Mouse (Mus musculus): ENCODE results near the gene Hnrnpdl. TPM values are rescaled to one million over a fixed set of nuclear protein-coding genes. Genes with fewer than 3 reads are reported as not detected.

The Hnrnpdl gene
- polyA plus RNA-seq, 1 experiment from 2014 or later, result 293 TPM

GRCm38 (mm10) chr5:100024868-100025267 lies 14.6 kb downstream of the Hnrnpdl start:
- 85% methylated on average over 1 of the region's 1 CpGs for WGBS
- Histone ChIP-seq H3K9ac (no peak overlapping the region), H3K4me2 (no peak overlapping the region), H3K36me3 (replicated peaks) (no peaks in the 10 kb centered on the region), H3K4me3 (replicated peaks) (no peak overlapping the region), H3K27me3 (no peaks in the 10 kb centered on the region), H3K4me1 (peaks cover under 1% of the 10 kb centered on the region; the same call in 1 of the 2 replicates), H3K27ac (no peak overlapping the region), H3K9me3 (no peaks in the 10 kb centered on the region)
- ATAC-seq (ENCODE audit: low FRiP score), result no peak

GRCm38 (mm10) chr5:100024403-100024802 lies 15.1 kb downstream of the Hnrnpdl start:
- Histone ChIP-seq H3K9ac (no peak overlapping the region), H3K27ac (no peak overlapping the region), H3K4me2 (no peak overlapping the region), H3K9me3 (no peaks in the 10 kb centered on the region), H3K36me3 (replicated peaks) (no peaks in the 10 kb centered on the region), H3K27me3 (no peaks in the 10 kb centered on the region), H3K4me1 (no peaks in the 10 kb centered on the region), H3K4me3 (replicated peaks) (no peak overlapping the region)
- ATAC-seq (ENCODE audit: low FRiP score), result no peak
- WGBS, result 82% methylated on average over 5 of the region's 5 CpGs

GRCm38 (mm10) chr5:100020089-100020488 lies 19.4 kb downstream of the Hnrnpdl start:
- Histone ChIP-seq H3K36me3 (replicated peaks) (no peaks in the 10 kb centered on the region), H3K27ac (no peak overlapping the region), H3K4me3 (replicated peaks) (no peak overlapping the region), H3K4me2 (no peak overlapping the region), H3K9me3 (no peaks in the 10 kb centered on the region), H3K4me1 (no peaks in the 10 kb centered on the region), H3K27me3 (no peaks in the 10 kb centered on the region), H3K9ac (no peak overlapping the region)
- no peak for ATAC-seq (ENCODE audit: low FRiP score)

- H3K4me3 ChIP-seq (replicated peaks), result no peak overlapping the region
- H3K9ac ChIP-seq, result no peak overlapping the region
- no peak overlapping the region for H3K4me2 ChIP-seq
- no peaks in the 10 kb centered on the region for H3K4me1 ChIP-seq
- H3K36me3 ChIP-seq (replicated peaks), result no peaks in the 10 kb centered on the region
- no peak overlapping the region for H3K27ac ChIP-seq
- 93% methylated on average over 9 of the region's 9 CpGs for WGBS
- H3K9me3 ChIP-seq, result no peaks in the 10 kb centered on the region
- H3K27me3 ChIP-seq, result no peaks in the 10 kb centered on the region
- ATAC-seq (ENCODE audit: low FRiP score), result no peak
Observed at GRCm38 (mm10) chr5:100012599-100012998, 26.9 kb downstream of the Hnrnpdl start.

- no peak overlapping the region for H3K9ac ChIP-seq
- no peak overlapping the region for H3K4me2 ChIP-seq
- no peak overlapping the region for H3K27ac ChIP-seq
- H3K36me3 ChIP-seq (replicated peaks), result no peaks in the 10 kb centered on the region
- WGBS, result 66% methylated on average over 3 of the region's 3 CpGs
- no peak for ATAC-seq (ENCODE audit: low FRiP score)
- no peaks in the 10 kb centered on the region for H3K27me3 ChIP-seq
- no peaks in the 10 kb centered on the region for H3K9me3 ChIP-seq
- no peak overlapping the region for H3K4me3 ChIP-seq (replicated peaks)
- H3K4me1 ChIP-seq, result no peaks in the 10 kb centered on the region
Observed at GRCm38 (mm10) chr5:100008485-100008884, 31.0 kb downstream of the Hnrnpdl start.

GRCm38 (mm10) chr5:100007040-100007375 lies 32.5 kb downstream of the Hnrnpdl start:
- no peak for ATAC-seq (ENCODE audit: low FRiP score)
- H3K9ac ChIP-seq, result no peak overlapping the region
- H3K4me3 ChIP-seq (replicated peaks), result no peak overlapping the region
- no peaks in the 10 kb centered on the region for H3K36me3 ChIP-seq (replicated peaks)
- no peak overlapping the region for H3K4me2 ChIP-seq
- no peaks in the 10 kb centered on the region for H3K27me3 ChIP-seq
- WGBS, result 76% methylated on average over 4 of the region's 4 CpGs
- no peaks in the 10 kb centered on the region for H3K4me1 ChIP-seq
- no peak overlapping the region for H3K27ac ChIP-seq
- H3K9me3 ChIP-seq, result no peaks in the 10 kb centered on the region

GRCm38 (mm10) chr5:100006324-100007039 lies 33.0 kb downstream of the Hnrnpdl start:
- Histone ChIP-seq H3K4me3 (replicated peaks) (no peak overlapping the region), H3K9me3 (no peaks in the 10 kb centered on the region), H3K36me3 (replicated peaks) (no peaks in the 10 kb centered on the region), H3K4me2 (no peak overlapping the region), H3K27me3 (no peaks in the 10 kb centered on the region), H3K4me1 (no peaks in the 10 kb centered on the region), H3K9ac (no peak overlapping the region), H3K27ac (no peak overlapping the region)
- WGBS, result 88% methylated on average over 4 of the region's 4 CpGs
- no peak for ATAC-seq (ENCODE audit: low FRiP score)

- Histone ChIP-seq H3K4me3 (replicated peaks) (no peak overlapping the region), H3K27ac (no peak overlapping the region), H3K36me3 (replicated peaks) (no peaks in the 10 kb centered on the region), H3K9me3 (no peaks in the 10 kb centered on the region), H3K9ac (no peak overlapping the region), H3K27me3 (no peaks in the 10 kb centered on the region), H3K4me1 (no peaks in the 10 kb centered on the region), H3K4me2 (no peak overlapping the region)
- WGBS, result 82% methylated on average over 6 of the region's 6 CpGs
- ATAC-seq (ENCODE audit: low FRiP score), result no peak
Observed at GRCm38 (mm10) chr5:100005896-100006295, 33.6 kb downstream of the Hnrnpdl start.

GRCm38 (mm10) chr5:100005431-100005830 lies 34.0 kb downstream of the Hnrnpdl start:
- Histone ChIP-seq H3K27me3 (no peaks in the 10 kb centered on the region), H3K9me3 (no peaks in the 10 kb centered on the region), H3K4me1 (no peaks in the 10 kb centered on the region), H3K36me3 (replicated peaks) (no peaks in the 10 kb centered on the region), H3K4me3 (replicated peaks) (no peak overlapping the region), H3K9ac (no peak overlapping the region), H3K27ac (no peak overlapping the region), H3K4me2 (no peak overlapping the region)
- no peak for ATAC-seq (ENCODE audit: low FRiP score)
- WGBS, result 69% methylated on average over 3 of the region's 3 CpGs

GRCm38 (mm10) chr5:100003895-100004294 lies 35.6 kb downstream of the Hnrnpdl start:
- Histone ChIP-seq H3K36me3 (replicated peaks) (no peaks in the 10 kb centered on the region), H3K4me1 (no peaks in the 10 kb centered on the region), H3K27ac (no peak overlapping the region), H3K9ac (no peak overlapping the region), H3K4me3 (replicated peaks) (no peak overlapping the region), H3K4me2 (no peak overlapping the region), H3K9me3 (no peaks in the 10 kb centered on the region), H3K27me3 (no peaks in the 10 kb centered on the region)
- no peak for ATAC-seq (ENCODE audit: low FRiP score)
- 86% methylated on average over 4 of the region's 4 CpGs for WGBS

- Histone ChIP-seq H3K9me3 (no peaks in the 10 kb centered on the region), H3K9ac (no peak overlapping the region), H3K36me3 (replicated peaks) (no peaks in the 10 kb centered on the region), H3K4me2 (no peak overlapping the region), H3K27me3 (no peaks in the 10 kb centered on the region), H3K4me1 (no peaks in the 10 kb centered on the region), H3K27ac (no peak overlapping the region), H3K4me3 (replicated peaks) (no peak overlapping the region)
- no peak for ATAC-seq (ENCODE audit: low FRiP score)
- 58% methylated on average over 7 of the region's 8 CpGs for WGBS
Observed at GRCm38 (mm10) chr5:100000500-100000899, 39.0 kb downstream of the Hnrnpdl start.

GRCm38 (mm10) chr5:100000048-100000447 lies 39.4 kb downstream of the Hnrnpdl start:
- Histone ChIP-seq H3K4me3 (replicated peaks) (no peak overlapping the region), H3K27ac (no peak overlapping the region), H3K4me1 (no peaks in the 10 kb centered on the region), H3K36me3 (replicated peaks) (no peaks in the 10 kb centered on the region), H3K27me3 (no peaks in the 10 kb centered on the region), H3K9me3 (no peaks in the 10 kb centered on the region), H3K9ac (no peak overlapping the region), H3K4me2 (no peak overlapping the region)
- ATAC-seq (ENCODE audit: low FRiP score), result no peak
- 81% methylated on average over 7 of the region's 7 CpGs for WGBS

- Histone ChIP-seq H3K9ac (no peak overlapping the region), H3K27ac (no peak overlapping the region), H3K36me3 (replicated peaks) (no peaks in the 10 kb centered on the region), H3K4me2 (no peak overlapping the region), H3K4me1 (no peaks in the 10 kb centered on the region), H3K9me3 (no peaks in the 10 kb centered on the region), H3K4me3 (replicated peaks) (no peak overlapping the region), H3K27me3 (no peaks in the 10 kb centered on the region)
- WGBS, result 92% methylated on average over 3 of the region's 3 CpGs
- ATAC-seq (ENCODE audit: low FRiP score), result no peak
Observed at GRCm38 (mm10) chr5:99994680-99995079, 44.8 kb downstream of the Hnrnpdl start.
